Mouse (Mus musculus) embryonic facial prominence, embryonic 12.5 days (tissue): ENCODE measurements around the gene Cav3. TPM values are rescaled to one million over a fixed set of nuclear protein-coding genes. Genes with fewer than 3 reads are reported as not detected.

Source experiments
- ATAC-seq: fragments of 200-750 bp; cut with Nextera tagmentation; 2 replicates; pipeline ENCODE4 v1.8.0; 2017; ENCODE audit not compliant: insufficient number of reproducible peaks, insufficient read depth, low FRiP score, low TSS enrichment
- H3K27ac ChIP-seq: fragments of 300-500 bp; sonication (generic); 2 replicates; pipeline ENCODE4 v1.5.1; 2016; ENCODE audit warnings: mild to moderate bottlenecking
- H3K27me3 ChIP-seq: fragments of 300-500 bp; sonication (generic); 2 replicates; pipeline ENCODE4 v1.6.1; 2016; ENCODE audit warnings: mild to moderate bottlenecking, moderate library complexity
- H3K36me3 ChIP-seq: fragments of 300-500 bp; sonication (generic); 2 replicates; pipeline ENCODE4 v1.6.1; 2016; ENCODE audit warnings: mild to moderate bottlenecking
- H3K4me1 ChIP-seq: fragments of 300-500 bp; sonication (generic); 2 replicates; pipeline ENCODE4 v1.6.1; 2016
- H3K4me2 ChIP-seq: fragments of 300-500 bp; sonication (generic); replicated peaks from 2 replicates; pipeline ENCODE4 v1.6.1; 2016; ENCODE audit warnings: mild to moderate bottlenecking, moderate library complexity
- H3K4me3 ChIP-seq: fragments of 300-500 bp; sonication (generic); 2 replicates; pipeline ENCODE4 v1.5.1; 2016; ENCODE audit warnings: mild to moderate bottlenecking
- H3K9ac ChIP-seq: fragments of 300-500 bp; sonication (generic); 2 replicates; pipeline ENCODE4 v1.6.1; 2016; ENCODE audit warnings: mild to moderate bottlenecking, moderate library complexity
- H3K9me3 ChIP-seq: fragments of 300-500 bp; sonication (generic); 2 replicates; pipeline ENCODE4 v1.6.1; 2016; ENCODE audit warnings: mild to moderate bottlenecking, moderate library complexity
- WGBS: fragments of 180-500 bp; shearing (Covaris S2); methylation state at CpG from one replicate; pipeline ENCODE4 v1.1.7; 2016; 5-methylcytosine and 5-hydroxymethylcytosine counted together
- polyA plus RNA-seq: library from polyadenylated mRNA; unstranded; fragments of >200 nt; fragmentation: Nextera tagmentation; extraction: Ambion mirVana; gene quantifications from 2 replicates; pipeline ENCODE4 v1.2.1, GENCODE M21; 2016

Gene Cav3
- 0.71 and 1.2 TPM in 2 replicates for polyA plus RNA-seq

- H3K4me1 ChIP-seq = no peaks in the 10 kb centered on the region
- no peak within 1 kb of the TSS for H3K4me2 ChIP-seq
- no peak within 1 kb of the TSS for H3K27ac ChIP-seq
- no peaks in the 10 kb centered on the region for H3K9me3 ChIP-seq
- H3K27me3 ChIP-seq = no peaks in the 10 kb centered on the region
- WGBS = 61% methylated on average over 12 of the region's 12 CpGs
- peak; percentile 50 for ATAC-seq
- H3K4me3 ChIP-seq = no peak within 1 kb of the TSS
- no peak within 1 kb of the TSS for H3K9ac ChIP-seq
- no peaks in the 10 kb centered on the region for H3K36me3 ChIP-seq
Observed at GRCm38 (mm10) chr6:112459341-112459749, at the start of gene Cav3. Gene Cav3 (plus strand): TSS chr6:112459505.

- no peak overlapping the region for H3K4me2 ChIP-seq
- no peak overlapping the region for H3K9ac ChIP-seq
- H3K36me3 ChIP-seq = no peaks in the 10 kb centered on the region
- 81% methylated on average over 9 of the region's 9 CpGs for WGBS
- H3K27ac ChIP-seq = no peak overlapping the region
- no peak for ATAC-seq
- H3K27me3 ChIP-seq = no peaks in the 10 kb centered on the region
- H3K4me1 ChIP-seq = no peaks in the 10 kb centered on the region
- no peak overlapping the region for H3K4me3 ChIP-seq
- peaks cover 9% of the 10 kb centered on the region; the same call in 1 of the 2 replicates for H3K9me3 ChIP-seq
Observed at GRCm38 (mm10) chr6:112419333-112419732, 40.0 kb upstream of the Cav3 start.

GRCm38 (mm10) chr6:112420883-112421282 lies 38.4 kb upstream of the Cav3 start:
- Histone ChIP-seq H3K36me3 (no peaks in the 10 kb centered on the region), H3K9me3 (peaks cover 9% of the 10 kb centered on the region; the same call in 1 of the 2 replicates), H3K4me3 (no peak overlapping the region), H3K4me1 (no peaks in the 10 kb centered on the region), H3K4me2 (no peak overlapping the region), H3K27me3 (no peaks in the 10 kb centered on the region), H3K9ac (no peak overlapping the region), H3K27ac (no peak overlapping the region)
- 89% methylated on average over 1 of the region's 1 CpGs for WGBS
- no peak for ATAC-seq

GRCm38 (mm10) chr6:112423746-112424501 lies 35.4 kb upstream of the Cav3 start:
- H3K9ac ChIP-seq = no peak overlapping the region

GRCm38 (mm10) chr6:112426018-112426732 lies 33.1 kb upstream of the Cav3 start:
- H3K4me1 ChIP-seq = no peaks in the 10 kb centered on the region
- peaks cover 9% of the 10 kb centered on the region; the same call in 1 of the 2 replicates for H3K9me3 ChIP-seq
- no peak overlapping the region for H3K27ac ChIP-seq
- H3K4me3 ChIP-seq = no peak overlapping the region
- 75% methylated on average over 6 of the region's 6 CpGs for WGBS
- H3K4me2 ChIP-seq = no peak overlapping the region
- no peak overlapping the region for H3K9ac ChIP-seq
- no peaks in the 10 kb centered on the region for H3K36me3 ChIP-seq
- no peaks in the 10 kb centered on the region for H3K27me3 ChIP-seq
- ATAC-seq = no peak

More at GRCm38 (mm10) chr6:112423746-112424501, 35.4 kb upstream of the Cav3 start:
- Histone ChIP-seq H3K27me3 (no peaks in the 10 kb centered on the region), H3K27ac (no peak overlapping the region), H3K4me1 (no peaks in the 10 kb centered on the region), H3K4me3 (no peak overlapping the region), H3K36me3 (no peaks in the 10 kb centered on the region), H3K9me3 (peaks cover 9% of the 10 kb centered on the region; the same call in 1 of the 2 replicates), H3K4me2 (no peak overlapping the region)
- no peak for ATAC-seq
- 83% methylated on average over 8 of the region's 8 CpGs for WGBS

GRCm38 (mm10) chr6:112445675-112446074 lies 13.6 kb upstream of the Cav3 start:
- H3K9ac ChIP-seq = no peak overlapping the region
- no peak overlapping the region for H3K4me3 ChIP-seq
- H3K27ac ChIP-seq = no peak overlapping the region
- no peaks in the 10 kb centered on the region for H3K27me3 ChIP-seq
- no peaks in the 10 kb centered on the region for H3K36me3 ChIP-seq
- H3K9me3 ChIP-seq = no peaks in the 10 kb centered on the region
- 82% methylated on average over 3 of the region's 3 CpGs for WGBS
- ATAC-seq = no peak
- H3K4me1 ChIP-seq = no peaks in the 10 kb centered on the region
- H3K4me2 ChIP-seq = no peak overlapping the region

- Histone ChIP-seq H3K4me2 (no peak overlapping the region), H3K4me1 (no peaks in the 10 kb centered on the region), H3K27ac (no peak overlapping the region), H3K4me3 (no peak overlapping the region), H3K36me3 (no peaks in the 10 kb centered on the region), H3K27me3 (no peaks in the 10 kb centered on the region), H3K9ac (no peak overlapping the region), H3K9me3 (no peaks in the 10 kb centered on the region)
- 89% methylated on average over 5 of the region's 5 CpGs for WGBS
- ATAC-seq = no peak
Observed at GRCm38 (mm10) chr6:112461459-112461858, 2.2 kb downstream of the Cav3 start.

GRCm38 (mm10) chr6:112463331-112463730 lies 4.0 kb downstream of the Cav3 start:
- no peak for ATAC-seq
- H3K4me3 ChIP-seq = no peak overlapping the region
- H3K4me2 ChIP-seq = no peak overlapping the region
- H3K36me3 ChIP-seq = no peaks in the 10 kb centered on the region
- H3K9me3 ChIP-seq = no peaks in the 10 kb centered on the region
- no peak overlapping the region for H3K9ac ChIP-seq
- H3K27ac ChIP-seq = no peak overlapping the region
- H3K4me1 ChIP-seq = no peaks in the 10 kb centered on the region
- WGBS = 80% methylated on average over 6 of the region's 6 CpGs
- H3K27me3 ChIP-seq = no peaks in the 10 kb centered on the region

- H3K4me2 ChIP-seq = no peak overlapping the region
- no peak overlapping the region for H3K27ac ChIP-seq
- no peak overlapping the region for H3K4me3 ChIP-seq
- H3K9ac ChIP-seq = no peak overlapping the region
- 82% methylated on average over 3 of the region's 3 CpGs for WGBS
- H3K4me1 ChIP-seq = no peaks in the 10 kb centered on the region
- no peaks in the 10 kb centered on the region for H3K27me3 ChIP-seq
- H3K36me3 ChIP-seq = no peaks in the 10 kb centered on the region
- no peaks in the 10 kb centered on the region for H3K9me3 ChIP-seq
- no peak for ATAC-seq
Observed at GRCm38 (mm10) chr6:112465441-112465840, 6.1 kb downstream of the Cav3 start.

GRCm38 (mm10) chr6:112466001-112466400 lies 6.7 kb downstream of the Cav3 start:
- no peaks in the 10 kb centered on the region for H3K36me3 ChIP-seq
- no peaks in the 10 kb centered on the region for H3K27me3 ChIP-seq
- no peak overlapping the region for H3K4me3 ChIP-seq
- no peaks in the 10 kb centered on the region for H3K4me1 ChIP-seq
- H3K9ac ChIP-seq = no peak overlapping the region
- no peak overlapping the region for H3K4me2 ChIP-seq
- no peak for ATAC-seq
- no peak overlapping the region for H3K27ac ChIP-seq
- H3K9me3 ChIP-seq = no peaks in the 10 kb centered on the region

GRCm38 (mm10) chr6:112471644-112472043 lies 12.3 kb downstream of the Cav3 start:
- no peak overlapping the region for H3K27ac ChIP-seq
- no peak overlapping the region for H3K4me3 ChIP-seq
- no peak overlapping the region for H3K4me2 ChIP-seq
- H3K9ac ChIP-seq = no peak overlapping the region
- H3K9me3 ChIP-seq = no peaks in the 10 kb centered on the region
- whole genome bisulfite sequencing = 87% methylated on average over 4 of the region's 4 CpGs
- no peaks in the 10 kb centered on the region for H3K36me3 ChIP-seq
- H3K27me3 ChIP-seq = no peaks in the 10 kb centered on the region; the same call in 1 of the 2 replicates
- no peak for ATAC-seq
- H3K4me1 ChIP-seq = no peaks in the 10 kb centered on the region

GRCm38 (mm10) chr6:112479861-112480260 lies 20.6 kb downstream of the Cav3 start:
- no peak overlapping the region for H3K27ac ChIP-seq
- no peaks in the 10 kb centered on the region for H3K27me3 ChIP-seq
- no peaks in the 10 kb centered on the region for H3K4me1 ChIP-seq
- H3K9me3 ChIP-seq = no peaks in the 10 kb centered on the region
- H3K36me3 ChIP-seq = no peaks in the 10 kb centered on the region
- ATAC-seq = no peak
- H3K9ac ChIP-seq = no peak overlapping the region
- H3K4me3 ChIP-seq = no peak overlapping the region
- WGBS = 52% methylated on average over 13 of the region's 13 CpGs
- no peak overlapping the region for H3K4me2 ChIP-seq
